Mouse (Mus musculus) embryo, embryonic 9.5 days (tissue): ENCODE results near the gene Gm5622.
"Not testable (repeated sequence)": the region's sequence is repeated elsewhere in the genome, so short reads cannot be mapped to it uniquely, and the experiment has no call there.

Experiments
- DNase-seq: peaks from one replicate; pipeline ENCODE4 v3.0.0-alpha.2; 2017; ENCODE audit errors: extremely low spot score

Gm5622 gene

DNA sequence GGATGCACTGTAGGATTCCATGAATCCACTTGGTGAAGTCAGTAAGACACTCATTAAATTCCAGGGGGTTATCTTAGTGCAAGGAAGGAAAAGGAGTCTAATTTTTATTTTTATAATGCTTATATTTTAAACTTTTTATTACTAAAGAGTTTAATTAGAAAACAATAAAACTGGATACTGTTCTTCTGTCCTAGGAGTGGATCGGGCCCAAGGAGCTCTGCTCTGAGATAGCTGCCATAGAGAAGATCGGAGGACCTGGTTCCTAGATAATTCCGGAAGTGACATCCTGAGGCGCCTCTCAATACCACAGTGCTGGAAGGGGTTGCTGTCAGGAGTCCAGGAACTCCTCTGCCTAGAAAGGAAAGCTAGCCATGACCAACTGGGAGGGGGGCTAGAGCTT, at the start of gene Gm5622:
Gene Gm5622 (plus strand): TSS at position 301 of the 400 bp plus-strand sequence.
- DNase-seq = no peak

DNA sequence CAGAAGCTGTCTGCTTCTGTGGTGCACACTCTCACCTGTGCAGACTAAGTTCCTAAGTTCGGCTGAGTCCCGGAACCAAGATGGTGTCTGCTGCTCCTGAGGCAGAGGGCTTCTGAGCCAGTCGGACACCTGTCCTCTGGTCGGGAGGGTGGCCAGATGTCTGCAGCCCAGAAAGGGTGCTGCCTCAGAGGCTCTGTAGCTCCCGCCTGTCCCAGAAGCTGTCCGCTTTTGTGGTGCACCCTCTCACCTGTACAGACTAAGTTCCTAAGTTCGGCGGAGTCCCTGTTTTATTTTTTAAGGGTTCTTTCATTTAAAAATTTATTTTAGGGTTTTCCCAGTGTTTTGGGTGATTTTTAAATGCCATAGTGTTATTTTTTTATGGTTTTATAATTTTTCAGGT, 45.2 kb upstream of the Gm5622 start:
- DNase-seq = no peak

DNA sequence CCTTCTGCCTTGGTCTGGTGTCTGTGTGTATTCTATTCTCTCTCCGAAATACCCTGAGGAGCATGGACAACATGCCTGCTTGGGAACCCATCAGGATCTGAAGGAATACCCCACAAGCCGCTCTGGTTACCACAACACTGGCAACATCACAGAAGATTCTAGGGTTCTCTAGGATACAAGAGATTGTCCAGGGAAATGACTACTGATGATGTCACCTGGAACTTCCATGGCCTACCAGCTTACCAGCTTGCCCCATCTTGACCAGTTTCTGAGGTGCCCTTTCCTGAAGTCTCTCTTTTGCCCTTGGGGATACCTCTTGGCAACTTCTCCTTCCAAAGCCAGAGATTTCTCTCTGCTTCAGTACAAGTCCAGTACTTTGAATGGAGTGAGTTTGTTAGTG, 21.4 kb downstream of the Gm5622 start, which contains the start of gene Gm17175:
Gene Gm17175 (minus strand): TSS at position 101 of the 400 bp plus-strand sequence.
- not testable (repeated sequence) for DNase-seq

DNA sequence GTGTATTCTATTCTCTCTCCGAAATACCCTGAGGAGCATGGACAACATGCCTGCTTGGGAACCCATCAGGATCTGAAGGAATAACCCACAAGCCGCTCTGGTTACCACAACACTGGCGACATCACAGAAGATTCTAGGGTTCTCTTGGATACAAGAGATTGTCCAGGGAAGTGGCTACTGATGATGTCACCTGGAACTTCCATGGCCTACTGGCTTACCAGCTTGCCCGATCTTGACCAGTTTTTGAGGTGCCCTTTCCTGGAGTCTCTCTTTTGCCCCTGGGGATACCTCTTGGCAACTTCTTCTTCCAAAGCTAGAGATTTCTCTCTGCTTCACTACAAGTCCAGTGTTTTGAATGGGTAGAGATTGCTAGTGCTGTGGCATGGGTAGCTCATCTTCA, 39.4 kb downstream of the Gm5622 start, which contains the start of gene Gm17174:
Gene Gm17174 (minus strand): TSS at position 101 of the 400 bp plus-strand sequence.
- DNase-seq = not testable (repeated sequence)

DNA sequence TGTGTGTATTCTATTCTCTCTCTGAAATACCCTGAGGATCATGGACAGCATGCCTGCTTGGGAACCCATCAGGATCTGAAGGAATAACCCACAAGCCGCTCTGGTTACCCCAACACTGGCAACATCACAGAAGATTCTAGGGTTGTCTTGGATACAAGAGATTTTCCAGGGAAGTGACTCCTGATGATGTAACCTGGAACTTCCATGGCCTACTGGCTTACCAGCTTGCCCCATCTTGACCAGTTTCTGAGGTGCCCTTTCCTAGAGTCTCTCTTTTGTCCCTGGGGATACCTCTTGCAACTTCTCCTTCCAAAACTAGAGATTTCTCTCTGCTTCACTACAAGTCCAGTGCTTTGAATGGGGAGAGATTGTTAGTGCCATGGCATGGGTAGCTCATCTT, 58.6 kb downstream of the Gm5622 start, which contains the start of gene Gm17078:
Gene Gm17078 (minus strand): TSS at position 101 of the 400 bp plus-strand sequence.
- DNase-seq = no peak

DNA sequence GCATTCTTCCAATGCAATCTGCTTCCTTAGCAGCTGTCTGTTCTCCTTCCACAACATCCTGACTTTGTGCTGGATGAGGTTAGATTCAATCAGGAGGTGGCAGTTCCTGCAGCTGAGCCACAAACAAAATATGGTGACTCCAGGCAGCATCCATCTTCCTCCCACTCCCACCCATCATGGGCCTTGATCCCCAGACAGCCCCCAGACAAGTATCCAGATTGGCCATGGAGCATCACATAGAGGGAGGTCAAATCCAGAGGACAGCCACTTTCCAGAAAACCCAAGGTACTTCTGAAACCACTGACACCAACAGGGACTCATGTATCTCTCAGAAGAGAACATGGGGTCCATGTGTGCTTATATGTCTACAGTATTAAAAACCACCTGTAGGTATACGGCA, 79.8 kb downstream of the Gm5622 start:
- DNase-seq = not testable (repeated sequence)

DNA sequence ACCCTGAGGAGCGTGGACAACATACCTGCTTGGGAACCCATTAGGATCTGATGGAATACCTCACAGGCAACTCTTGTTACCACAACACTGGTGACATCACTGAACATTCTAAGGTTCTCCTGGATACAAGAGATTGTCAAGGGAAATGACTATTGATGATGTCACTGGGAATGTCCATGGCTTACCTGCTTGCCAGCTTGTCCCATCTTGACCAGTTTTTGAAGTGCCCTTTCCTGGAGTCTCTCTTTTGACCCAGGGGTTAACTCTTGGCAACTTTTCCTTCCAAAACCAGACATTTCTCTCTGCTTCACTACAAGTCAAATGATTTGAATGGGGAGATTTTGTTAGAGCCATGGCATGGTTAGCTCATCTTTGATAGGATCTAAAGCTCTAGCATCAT, 83.0 kb downstream of the Gm5622 start, which contains the start of gene Gm4181:
Gene Gm4181 (minus strand): TSS at position 101 of the 400 bp plus-strand sequence.
- not testable (repeated sequence) for DNase-seq

DNA sequence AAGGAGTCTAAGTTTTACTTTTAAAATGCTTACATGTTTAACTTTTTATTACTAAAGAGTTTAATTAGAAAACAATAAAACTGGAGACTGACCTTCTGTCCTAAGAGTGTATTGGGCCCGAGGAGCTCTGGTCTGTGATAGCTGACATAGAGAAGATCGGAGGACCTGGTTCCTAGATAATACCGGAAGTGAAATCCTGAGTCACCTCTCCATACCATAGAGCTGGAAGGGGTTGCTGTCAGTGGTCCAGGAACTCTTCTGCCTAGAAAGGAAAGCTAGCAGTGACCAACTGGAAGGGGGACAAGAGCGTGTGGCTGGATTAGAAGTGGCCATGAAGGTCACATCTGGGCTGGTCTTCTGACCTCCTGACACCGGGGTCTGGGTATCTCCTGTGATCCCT, 124.7 kb downstream of the Gm5622 start:
- no peak for DNase-seq

DNA sequence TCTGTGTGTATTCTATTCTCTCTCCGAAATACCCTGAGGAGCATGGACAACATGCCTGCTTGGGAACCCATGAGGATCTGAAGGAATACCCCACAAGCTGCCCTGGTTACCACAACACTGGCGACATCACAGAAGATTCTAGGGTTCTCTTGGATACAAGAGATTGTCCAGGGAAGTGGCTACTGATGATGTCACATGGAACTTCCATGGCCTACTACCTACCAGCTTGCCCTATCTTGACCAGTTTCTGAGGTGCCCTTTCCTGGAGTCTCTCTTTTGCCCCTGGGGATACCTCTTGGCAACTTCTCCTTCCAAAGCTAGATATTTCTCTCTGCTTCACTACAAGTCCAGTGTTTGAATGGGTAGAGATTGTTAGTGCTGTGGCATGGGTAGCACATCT, 142.8 kb downstream of the Gm5622 start, which contains the start of gene Gm17079:
Gene Gm17079 (minus strand): TSS at position 101 of the 400 bp plus-strand sequence.
- not testable (repeated sequence) for DNase-seq
